Comparison of ENCODE assay signal across 7 mouse cellular contexts in genomic region chr9:68014991-68015396, GRCm38 (mm10).
DNase-seq lines count a peak whose midpoint lies in the region; ATAC-seq and TF ChIP-seq lines count a peak whose summit lies in the region.

No protein-coding gene starts in this region.

- ATAC-seq in hindbrain, embryonic 12.5 days (ENCODE audit: low FRiP score), result no peak
- ATAC-seq in megakaryocyte progenitor cell, adult 5-6 weeks (replicated peaks; ENCODE audit: poor library complexity), result peak; percentile 92

- whole genome bisulfite sequencing in hindbrain, embryonic 12.5 days, result 8% methylated on average over 11 of the region's 11 CpGs
- WGBS in small intestine, adult 2 months, result 9% methylated on average over 11 of the region's 11 CpGs

- H3K9ac ChIP-seq in hindbrain, embryonic 12.5 days, result 0 out of 2 replicates have a peak overlapping the region, but pooled peaks have one; percentile 38

- no peaks in the 10 kb centered on the region for H3K36me3 ChIP-seq in hindbrain, embryonic 12.5 days
- H3K36me3 ChIP-seq in small intestine, adult 2 months (ENCODE audit: control insufficient read depth, insufficient read depth, low read length), result no peaks in the 10 kb centered on the region

- no peaks in the 10 kb centered on the region for H3K4me1 ChIP-seq in hindbrain, embryonic 12.5 days
- no peaks in the 10 kb centered on the region for H3K4me1 ChIP-seq in small intestine, adult 2 months (ENCODE audit: control insufficient read depth, insufficient read depth, insufficient read length, low read length)

- H3K27me3 ChIP-seq in hindbrain, embryonic 12.5 days, result 0 out of 2 replicates have a peak, but pooled peaks cover 10% of the 10 kb centered on the region
- no peaks in the 10 kb centered on the region for H3K27me3 ChIP-seq in small intestine, adult 2 months (ENCODE audit: control insufficient read depth, insufficient read depth, low read length)

- H3K27ac ChIP-seq in hindbrain, embryonic 12.5 days, result no peak overlapping the region
- no peak overlapping the region for H3K27ac ChIP-seq in small intestine, adult 2 months (ENCODE audit: insufficient read depth, low read depth, low read length)

- no peak overlapping the region; the same call in 1 of the 2 replicates for H3K4me2 ChIP-seq in hindbrain, embryonic 12.5 days (replicated peaks)

- peak; percentile 79; the same call in 1 of the 2 replicates for TF ChIP-seq CTCF in small intestine, adult 2 months (IDR thresholded peaks at IDR 0.05; ENCODE audit: extremely low read depth, insufficient read length, insufficient replicate concordance, low read depth, low read length)

- TF ChIP-seq POLR2A in small intestine, adult 2 months (IDR thresholded peaks at IDR 0.05; ENCODE audit: low read depth, low read length), result no peak

- H3K9me3 ChIP-seq in hindbrain, embryonic 12.5 days (replicated peaks), result no peaks in the 10 kb centered on the region

- H3K4me3 ChIP-seq in hindbrain, embryonic 12.5 days, result no peak overlapping the region
- no peak overlapping the region for H3K4me3 ChIP-seq in small intestine, adult 2 months (ENCODE audit: low read depth, low read length)

- DNase-seq in adipocyte (ENCODE audit: low spot score), result peak; percentile 60
- DNase-seq in cerebellum, postnatal 10 days, result peak; percentile 91 to 93
- DNase-seq in frontal cortex, postnatal 10 days (ENCODE audit: low spot score in 2 of 2), result peak; percentile 41 to 79
- DNase-seq in layer of hippocampus, postnatal 36 days, result peak; percentile 73 to 75
